Mouse (Mus musculus): ENCODE results near the gene Speer4c. TPM values are rescaled to one million over a fixed set of nuclear protein-coding genes. Genes with fewer than 3 reads are reported as not detected.
"Not testable (repeated sequence)": the region's sequence is repeated elsewhere in the genome, so short reads cannot be mapped to it uniquely, and the experiment has no call there.

The Speer4c gene
- polyA plus RNA-seq, 1 experiment from 2014 or later = not detected

GRCm38 (mm10) chr5:15679980-15680949 is 33.8 kb downstream of the Speer4c start:
- 71% methylated on average over 13 of the region's 13 CpGs for whole genome bisulfite sequencing
- not testable (repeated sequence) for H3K27ac ChIP-seq (replicated peaks); H3K4me1 ChIP-seq (replicated peaks); H3K36me3 ChIP-seq; H3K9ac ChIP-seq; H3K4me3 ChIP-seq; H3K27me3 ChIP-seq; H3K4me2 ChIP-seq
- peak; percentile 75 for ATAC-seq (ENCODE audit: low FRiP score, low read depth)
- H3K9me3 ChIP-seq = peaks cover 16% of the 10 kb centered on the region

- peaks cover 11% of the 10 kb centered on the region for H3K9me3 ChIP-seq
- H3K27me3 ChIP-seq; H3K36me3 ChIP-seq; H3K4me3 ChIP-seq; H3K27ac ChIP-seq (replicated peaks); H3K4me1 ChIP-seq (replicated peaks); ATAC-seq (ENCODE audit: low FRiP score, low read depth); H3K4me2 ChIP-seq; H3K9ac ChIP-seq: not testable (repeated sequence)
- WGBS = 71% methylated on average over 2 of the region's 2 CpGs
Measured at GRCm38 (mm10) chr5:15678907-15679306, 35.2 kb downstream of the Speer4c start.

- H3K27me3 ChIP-seq; H3K4me2 ChIP-seq; H3K36me3 ChIP-seq; H3K4me3 ChIP-seq; H3K4me1 ChIP-seq (replicated peaks); H3K9ac ChIP-seq; H3K27ac ChIP-seq (replicated peaks): not testable (repeated sequence)
- peaks cover 11% of the 10 kb centered on the region; the same call in 1 of the 2 replicates for H3K9me3 ChIP-seq
- 91% methylated on average over 4 of the region's 4 CpGs for WGBS
- peak; percentile 86; the same call in 1 of the 2 replicates for ATAC-seq (ENCODE audit: low FRiP score, low read depth)
Measured at GRCm38 (mm10) chr5:15677750-15678149, 36.3 kb downstream of the Speer4c start.

- not testable (repeated sequence) for H3K4me2 ChIP-seq; H3K36me3 ChIP-seq; H3K27ac ChIP-seq (replicated peaks); H3K9ac ChIP-seq; H3K9me3 ChIP-seq; H3K4me1 ChIP-seq (replicated peaks); H3K4me3 ChIP-seq; H3K27me3 ChIP-seq
- ATAC-seq (ENCODE audit: low FRiP score, low read depth) = peak; percentile 72; the same call in 1 of the 2 replicates
- WGBS = 91% methylated on average over 5 of the region's 8 CpGs
Measured at GRCm38 (mm10) chr5:15674429-15675244, 39.4 kb downstream of the Speer4c start.

GRCm38 (mm10) chr5:15673989-15674388 is 40.1 kb downstream of the Speer4c start:
- not testable (repeated sequence) for H3K9ac ChIP-seq; ATAC-seq (ENCODE audit: low FRiP score, low read depth); H3K27ac ChIP-seq (replicated peaks); H3K27me3 ChIP-seq; H3K4me2 ChIP-seq; H3K4me3 ChIP-seq; H3K36me3 ChIP-seq; H3K4me1 ChIP-seq (replicated peaks); H3K9me3 ChIP-seq
- WGBS = 78% methylated on average over 2 of the region's 2 CpGs

GRCm38 (mm10) chr5:15670789-15671188 is 43.3 kb downstream of the Speer4c start:
- not testable (repeated sequence) for H3K27me3 ChIP-seq; H3K4me3 ChIP-seq; H3K36me3 ChIP-seq; ATAC-seq (ENCODE audit: low FRiP score, low read depth); H3K9me3 ChIP-seq; H3K4me1 ChIP-seq (replicated peaks); H3K9ac ChIP-seq; H3K27ac ChIP-seq (replicated peaks); H3K4me2 ChIP-seq
- WGBS = 92% methylated on average over 15 of the region's 18 CpGs

GRCm38 (mm10) chr5:15663847-15664246 is 50.2 kb downstream of the Speer4c start:
- 74% methylated on average over 7 of the region's 7 CpGs for WGBS

More at GRCm38 (mm10) chr5:15663847-15664246, 50.2 kb downstream of the Speer4c start:
- not testable (repeated sequence) for ATAC-seq (ENCODE audit: low FRiP score, low read depth); H3K9me3 ChIP-seq; H3K27ac ChIP-seq (replicated peaks); H3K4me3 ChIP-seq; H3K4me1 ChIP-seq (replicated peaks); H3K36me3 ChIP-seq; H3K4me2 ChIP-seq; H3K9ac ChIP-seq; H3K27me3 ChIP-seq

Other genes starting within 250 kb of the Speer4c start
- gene Gm21149, start 237.7 kb downstream of the Speer4c start, polyA plus RNA-seq (2015; fragmentation: Nextera tagmentation; extraction: Ambion mirVana) = not detected in 2 replicates
- not detected in 2 replicates for gene Gm21190, start 185.0 kb downstream of the Speer4c start, polyA plus RNA-seq (2015; fragmentation: Nextera tagmentation; extraction: Ambion mirVana)
- not detected in 2 replicates for gene Gm21083, start 136.9 kb downstream of the Speer4c start, polyA plus RNA-seq (2015; fragmentation: Nextera tagmentation; extraction: Ambion mirVana)
- not detected in 2 replicates for gene Speer4d, start 95.2 kb downstream of the Speer4c start, polyA plus RNA-seq (2015; fragmentation: Nextera tagmentation; extraction: Ambion mirVana)
- gene 4930572O03Rik, start 57.2 kb downstream of the Speer4c start, polyA plus RNA-seq (2015; fragmentation: Nextera tagmentation; extraction: Ambion mirVana) = not detected in 2 replicates
- 29.8 and 35.6 TPM in 2 replicates for gene Cacna2d1, start 220.4 kb upstream of the Speer4c start, polyA plus RNA-seq (2015; fragmentation: Nextera tagmentation; extraction: Ambion mirVana)